Mouse (Mus musculus) small intestine, adult 2 months (tissue): ENCODE data around the gene Plxdc1.

Experiments
- CTCF ChIP-seq: fragments of 200-500 bp; IDR thresholded peaks from 2 replicates; pipeline ENCODE4 v1.5.1; 2012; ENCODE audit warnings: low read depth, mild to moderate bottlenecking, control low read depth, inconsistent platforms, low read length, moderate library complexity, mixed read lengths; ENCODE audit not compliant: insufficient replicate concordance, insufficient read length; ENCODE audit errors: extremely low read depth
- POLR2A ChIP-seq: fragments of 200-500 bp; IDR thresholded peaks from 2 replicates; pipeline ENCODE4 v1.6.1; 2012; ENCODE audit warnings: low read depth, mild to moderate bottlenecking, control low read depth, inconsistent platforms, low read length, moderate library complexity

DNA sequence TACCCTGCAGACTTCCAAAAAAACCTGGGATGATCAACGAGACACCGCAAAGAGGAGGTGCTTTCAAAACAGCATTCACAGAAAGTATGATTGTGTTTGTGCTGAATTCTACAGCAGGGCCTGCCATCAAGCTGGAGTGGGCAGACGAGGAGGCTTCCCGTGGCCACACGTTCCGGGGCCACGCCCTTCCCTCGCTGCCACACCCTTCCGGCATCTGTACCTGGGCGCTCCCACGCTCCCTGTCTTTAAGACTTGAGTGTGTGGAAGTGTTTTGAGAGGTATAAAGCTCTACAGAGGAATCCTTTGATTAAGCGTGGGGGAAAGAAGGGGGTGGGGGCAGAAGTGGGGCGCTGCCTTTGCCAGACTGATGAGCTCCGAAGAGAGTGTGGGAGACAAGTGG, 73.1 kb downstream of the Plxdc1 start:
- TF ChIP-seq CTCF: no peak
- TF ChIP-seq POLR2A: no peak
